Mouse (Mus musculus) kidney, postnatal 0 days (tissue): ENCODE results near the gene Josd2. TPM values are rescaled to one million over a fixed set of nuclear protein-coding genes. Genes with fewer than 3 reads are reported as not detected.
A peak's percentile ranks its signal among the peaks of the same experiment; 100 is the strongest.

Source experiments
- ATAC-seq: fragments of 200-750 bp; cut with Nextera tagmentation; replicated peaks from 2 replicates; pipeline ENCODE4 v1.8.0; 2017; ENCODE audit warnings: low read depth, moderate number of reproducible peaks, moderate TSS enrichment, moderate library complexity; ENCODE audit not compliant: low FRiP score
- DNase-seq: peaks from one replicate; pipeline ENCODE4 v3.0.0-alpha.2; 2016; ENCODE audit warnings: low spot score
- H3K27ac ChIP-seq: fragments of 300-500 bp; sonication (generic); 2 replicates; pipeline ENCODE4 v1.5.1; 2014; ENCODE audit warnings: mild to moderate bottlenecking
- H3K27me3 ChIP-seq: fragments of 300-500 bp; sonication (generic); 2 replicates; pipeline ENCODE4 v1.6.1; 2014; ENCODE audit warnings: low read length, mixed read lengths; ENCODE audit not compliant: insufficient read depth
- H3K36me3 ChIP-seq: fragments of 300-500 bp; sonication (generic); 2 replicates; pipeline ENCODE4 v1.6.1; 2014; ENCODE audit warnings: low read length, mixed read lengths; ENCODE audit not compliant: insufficient read depth
- H3K4me1 ChIP-seq: fragments of 300-500 bp; sonication (generic); replicated peaks from 2 replicates; pipeline ENCODE4 v1.6.1; 2014; ENCODE audit warnings: antibody characterized with exemption, low read length, mixed read lengths; ENCODE audit not compliant: insufficient read depth
- H3K4me2 ChIP-seq: fragments of 300-500 bp; sonication (generic); 2 replicates; pipeline ENCODE4 v1.6.1; 2014; ENCODE audit warnings: mild to moderate bottlenecking, low read length, moderate library complexity, mixed read lengths
- H3K4me3 ChIP-seq: fragments of 300-500 bp; sonication (generic); replicated peaks from 2 replicates; pipeline ENCODE4 v1.5.1; 2014; ENCODE audit warnings: low read depth, low read length
- H3K9ac ChIP-seq: fragments of 300-500 bp; sonication (generic); 2 replicates; pipeline ENCODE4 v1.6.1; 2014; ENCODE audit warnings: low read depth, low read length
- H3K9me3 ChIP-seq: fragments of 300-500 bp; sonication (generic); replicated peaks from 2 replicates; pipeline ENCODE4 v1.6.1; 2016; ENCODE audit warnings: low read length, inconsistent platforms, mixed read lengths
- CTCF ChIP-seq: IDR thresholded peaks from 2 replicates; pipeline ENCODE4 v1.5.1; 2016; ENCODE audit warnings: antibody characterized with exemption, low read depth, mild to moderate bottlenecking, moderate library complexity
- WGBS: fragments of 180-500 bp; shearing (Covaris S2); extraction: QIAGEN DNeasy Blood & Tissue Kit; methylation state at CpG from one replicate; pipeline ENCODE4 v1.1.7; 2014; 5-methylcytosine and 5-hydroxymethylcytosine counted together
- polyA plus RNA-seq: library from polyadenylated mRNA; unstranded; fragments of >200 nt; fragmentation: Nextera tagmentation; extraction: Ambion mirVana; gene quantifications from 2 replicates; pipeline ENCODE4 v1.2.1, GENCODE M21; 2015

The Josd2 gene
- polyA plus RNA-seq, 1 experiment from 2014 or later, result 51.1 TPM

- Histone ChIP-seq H3K4me2 (no peak overlapping the region), H3K27ac (no peak overlapping the region), H3K4me1 (peaks cover 5% of the 10 kb centered on the region; the same call in 1 of the 2 replicates), H3K4me3 (no peak overlapping the region), H3K36me3 (no peaks in the 10 kb centered on the region), H3K9ac (no peak overlapping the region), H3K27me3 (peaks cover 28% of the 10 kb centered on the region), H3K9me3 (no peaks in the 10 kb centered on the region)
- TF ChIP-seq CTCF, result no peak
- DNase-seq, result no peak
- 77% methylated on average over 31 of the region's 31 CpGs for WGBS
- ATAC-seq, result no peak
Observed at GRCm38 (mm10) chr7:44460767-44461502, 6.8 kb upstream of the Josd2 start.

- no peak for TF ChIP-seq CTCF
- ATAC-seq (no peak), DNase-seq (no peak)
- H3K36me3 ChIP-seq, result no peaks in the 10 kb centered on the region
- H3K4me3 ChIP-seq, result no peak overlapping the region
- H3K9me3 ChIP-seq, result no peaks in the 10 kb centered on the region
- H3K27ac ChIP-seq, result no peak overlapping the region
- 55% methylated on average over 54 of the region's 57 CpGs for WGBS
- peaks cover 28% of the 10 kb centered on the region for H3K27me3 ChIP-seq
- peaks cover 5% of the 10 kb centered on the region; the same call in 1 of the 2 replicates for H3K4me1 ChIP-seq
- no peak overlapping the region for H3K4me2 ChIP-seq
- no peak overlapping the region for H3K9ac ChIP-seq
Observed at GRCm38 (mm10) chr7:44461503-44462217, 6.1 kb upstream of the Josd2 start.

- Histone ChIP-seq H3K27me3 (peaks cover 28% of the 10 kb centered on the region), H3K27ac (no peak overlapping the region), H3K36me3 (no peaks in the 10 kb centered on the region), H3K9ac (0 out of 2 replicates have a peak overlapping the region, but pooled peaks have one; percentile 8), H3K4me1 (peaks cover 5% of the 10 kb centered on the region; the same call in 1 of the 2 replicates), H3K4me2 (peak overlapping the region; percentile 54), H3K9me3 (no peaks in the 10 kb centered on the region), H3K4me3 (peak overlapping the region; percentile 17; the same call in 1 of the 2 replicates)
- ATAC-seq (no peak), DNase-seq (peak; percentile 51)
- peak; percentile 56 for TF ChIP-seq CTCF
- WGBS, result 12% methylated on average over 77 of the region's 77 CpGs
Observed at GRCm38 (mm10) chr7:44462218-44463055, 5.3 kb upstream of the Josd2 start.

GRCm38 (mm10) chr7:44463056-44463425 is 4.7 kb upstream of the Josd2 start:
- no peak for DNase-seq
- H3K9me3 ChIP-seq, result no peaks in the 10 kb centered on the region
- no peak for TF ChIP-seq CTCF
- H3K4me2 ChIP-seq, result no peak overlapping the region
- 0 out of 2 replicates have a peak overlapping the region, but pooled peaks have one; percentile 17 for H3K4me3 ChIP-seq
- no peak overlapping the region for H3K9ac ChIP-seq
- ATAC-seq, result no peak
- peaks cover 5% of the 10 kb centered on the region; the same call in 1 of the 2 replicates for H3K4me1 ChIP-seq
- no peaks in the 10 kb centered on the region for H3K36me3 ChIP-seq
- peaks cover 28% of the 10 kb centered on the region for H3K27me3 ChIP-seq
- no peak overlapping the region for H3K27ac ChIP-seq
- WGBS, result 20% methylated on average over 8 of the region's 8 CpGs

GRCm38 (mm10) chr7:44463556-44464225 is 4.1 kb upstream of the Josd2 start:
- 87% methylated on average over 10 of the region's 10 CpGs for WGBS
- ATAC-seq, result no peak
- TF ChIP-seq CTCF, result no peak
- no peaks in the 10 kb centered on the region for H3K36me3 ChIP-seq
- peaks cover 9% of the 10 kb centered on the region; the same call in 1 of the 2 replicates for H3K4me1 ChIP-seq
- H3K27me3 ChIP-seq, result peaks cover 28% of the 10 kb centered on the region
- H3K9me3 ChIP-seq, result no peaks in the 10 kb centered on the region
- H3K9ac ChIP-seq, result no peak overlapping the region
- no peak overlapping the region for H3K4me3 ChIP-seq
- no peak for DNase-seq
- H3K27ac ChIP-seq, result no peak overlapping the region
- H3K4me2 ChIP-seq, result no peak overlapping the region
